Mouse (Mus musculus) cerebellum, adult 11-12 months (tissue): Measurements from ENCODE around the gene Heyl.
A peak's percentile ranks its signal among the peaks of the same experiment; 100 is the strongest.

Experiments
- DNase-seq: peaks from one replicate; pipeline ENCODE4 v3.0.0; 2022

Gene Heyl

DNA sequence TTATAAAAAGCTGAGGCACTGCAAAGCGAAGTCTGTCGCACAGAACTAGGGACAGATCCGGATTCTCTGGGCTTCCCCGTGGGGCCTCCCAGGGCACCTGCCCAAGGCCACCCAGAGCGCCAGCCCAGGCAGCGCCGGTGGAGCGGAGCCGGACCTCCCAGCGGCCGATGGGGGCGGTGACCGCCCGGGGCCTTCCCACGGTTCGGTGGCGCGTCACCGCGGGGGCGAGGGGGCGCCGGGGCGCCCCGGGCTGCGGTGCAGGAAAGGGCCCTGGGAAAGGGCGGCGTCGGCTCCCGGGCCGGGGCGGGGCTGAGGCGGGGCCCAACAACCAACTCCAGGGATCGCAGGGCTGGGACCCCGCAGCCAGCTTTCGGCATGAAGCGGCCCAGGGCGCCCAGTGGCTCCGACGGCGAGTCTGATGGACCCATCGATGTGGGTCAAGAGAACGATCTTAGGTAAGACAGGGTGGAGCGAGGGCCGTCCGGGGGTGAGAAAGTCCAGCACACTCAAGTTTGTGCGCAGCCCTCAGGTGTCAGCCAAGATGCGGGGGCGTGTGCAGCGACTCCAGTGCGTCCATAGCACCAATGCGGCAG lies at the start of gene Heyl:
Gene Heyl (plus strand): TSS at position 65 of the 593 bp plus-strand sequence.
- DNase-seq, result no peak

- DNase-seq, result no peak
Measured at GRCm38 (mm10) chr4:123184816-123185215, 48.5 kb upstream of the Heyl start.

DNA sequence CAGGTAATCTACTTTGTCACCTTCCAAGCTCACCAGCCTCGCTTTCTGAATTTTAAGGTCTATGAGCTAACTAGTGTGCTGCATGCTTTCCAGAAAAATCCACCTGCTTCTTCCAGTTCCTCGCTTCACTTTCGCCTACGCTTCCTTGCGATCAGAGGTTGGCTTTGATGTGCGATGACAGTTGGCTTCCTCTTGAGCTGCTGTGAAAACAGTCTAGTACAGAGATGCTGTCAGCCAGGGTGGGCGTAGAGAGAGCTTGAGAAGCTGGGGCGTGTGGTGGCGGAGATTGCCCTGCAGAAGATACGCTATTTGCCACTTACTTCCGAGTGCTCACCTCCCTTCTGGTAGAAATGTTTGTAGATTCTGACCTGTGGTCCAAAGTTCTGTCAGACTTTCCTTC lies 41.0 kb upstream of the Heyl start:
- DNase-seq, result no peak

- DNase-seq, result no peak
Measured at GRCm38 (mm10) chr4:123193791-123194190, 39.6 kb upstream of the Heyl start.

GRCm38 (mm10) chr4:123196695-123197094 lies 36.7 kb upstream of the Heyl start:
- DNase-seq, result no peak

DNA sequence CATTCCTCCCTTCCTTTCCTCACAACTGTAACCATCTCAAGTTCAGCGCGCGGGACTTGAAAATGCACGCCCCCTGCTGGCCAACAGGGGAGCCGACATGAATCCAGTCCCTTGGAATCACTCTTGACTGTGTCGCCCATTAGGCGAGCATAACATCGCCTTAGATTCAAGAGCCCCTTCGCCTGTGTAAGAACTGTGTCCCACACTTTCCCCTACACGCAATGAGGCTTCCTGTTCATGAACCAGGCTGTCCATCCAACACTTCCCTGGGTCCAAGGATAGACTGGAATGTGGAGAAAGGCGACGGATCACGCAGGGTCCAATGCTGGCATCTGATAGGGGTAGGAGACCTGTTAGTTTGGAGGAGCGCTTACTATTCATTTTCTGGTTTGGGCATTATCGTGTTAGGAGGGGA lies 32.6 kb upstream of the Heyl start:
- peak; percentile 75 for DNase-seq

- DNase-seq, result peak; percentile 76
Measured at GRCm38 (mm10) chr4:123201186-123202093, 31.9 kb upstream of the Heyl start, which contains the start of gene Nt5c1a. Gene Nt5c1a (plus strand): TSS chr4:123201504.

- DNase-seq, result no peak
Measured at GRCm38 (mm10) chr4:123202094-123202420, 31.3 kb upstream of the Heyl start.

GRCm38 (mm10) chr4:123207337-123207736 lies 26.0 kb upstream of the Heyl start:
- DNase-seq, result no peak

DNA sequence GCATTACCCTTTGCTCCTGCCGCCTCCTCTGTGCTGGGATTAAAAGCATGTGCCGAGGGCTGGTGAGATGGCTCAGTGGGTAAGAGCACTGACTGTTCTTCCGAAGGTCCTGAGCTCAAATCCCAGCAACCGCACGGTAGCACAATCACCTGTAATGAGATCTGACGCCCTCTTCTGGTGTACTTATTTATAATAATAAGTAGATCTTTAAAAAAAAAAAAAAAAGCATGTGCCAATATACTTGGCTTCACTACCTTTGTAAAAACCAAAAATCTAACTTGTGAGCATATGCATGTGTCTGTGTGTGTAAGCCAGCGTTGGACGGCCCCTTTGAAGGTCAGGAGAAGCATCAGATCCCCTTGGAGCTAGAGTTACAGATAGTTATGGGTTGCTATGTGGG lies 22.4 kb upstream of the Heyl start:
- DNase-seq, result no peak

- no peak for DNase-seq
Measured at GRCm38 (mm10) chr4:123211453-123211852, 21.9 kb upstream of the Heyl start.

- no peak for DNase-seq
Measured at GRCm38 (mm10) chr4:123212330-123212729, 21.0 kb upstream of the Heyl start.

DNA sequence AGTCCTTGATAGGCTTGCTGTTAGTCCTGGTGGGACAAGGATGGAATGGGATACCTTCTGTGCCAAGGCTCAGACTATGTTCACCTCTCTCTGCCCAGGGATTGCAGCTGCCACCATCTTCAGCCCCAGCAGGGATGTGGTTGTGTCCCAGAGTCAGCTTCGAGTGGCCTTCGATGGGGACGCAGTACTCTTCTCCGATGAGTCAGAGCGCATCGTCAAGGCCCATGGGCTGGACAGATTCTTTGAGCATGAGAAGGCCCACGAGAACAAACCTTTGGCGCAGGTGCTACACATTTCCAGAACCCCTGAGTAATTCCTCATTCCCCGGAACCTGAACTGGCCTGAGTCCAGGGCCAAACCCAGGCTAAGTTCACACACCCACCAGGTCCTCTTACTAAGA lies 19.4 kb upstream of the Heyl start:
- no peak for DNase-seq

DNA sequence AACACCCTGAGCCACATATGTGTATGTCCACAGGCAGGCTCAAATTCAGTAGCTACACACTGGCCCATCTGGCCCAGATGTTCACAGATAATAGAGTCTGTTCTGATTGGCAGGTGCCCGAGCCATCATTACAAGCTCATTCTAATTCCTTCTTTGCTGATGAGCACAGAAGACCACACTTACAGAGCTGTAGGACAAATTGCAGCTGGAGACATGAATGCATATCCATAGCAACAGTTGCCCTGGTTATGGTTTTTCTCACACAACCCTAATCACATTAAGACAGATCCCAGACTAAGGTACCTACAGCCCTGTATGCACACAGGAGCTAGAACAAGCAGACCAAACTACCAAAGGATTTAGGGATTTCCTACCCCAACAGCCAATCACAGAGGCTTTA lies 18.0 kb upstream of the Heyl start:
- DNase-seq, result no peak

DNA sequence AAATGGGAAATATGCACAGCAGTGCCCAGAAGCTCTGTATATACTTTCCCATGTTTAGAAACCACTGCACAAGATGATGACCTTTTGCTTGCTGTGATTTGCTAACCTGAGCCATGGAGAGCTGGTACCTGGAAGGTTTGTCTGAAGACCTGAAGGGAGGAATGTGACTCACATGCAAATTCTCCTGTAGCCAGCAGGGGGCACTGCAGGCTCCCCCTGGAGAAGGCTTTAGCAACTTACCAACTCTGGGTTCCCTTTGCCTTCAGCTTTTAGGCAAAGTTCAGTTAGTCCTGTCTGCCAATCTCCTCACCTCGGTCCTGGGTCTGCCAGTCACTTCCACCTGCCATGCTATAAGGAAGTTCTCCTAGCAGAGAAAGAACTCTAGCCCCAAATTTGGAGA lies 16.6 kb upstream of the Heyl start:
- peak; percentile 21 for DNase-seq

DNA sequence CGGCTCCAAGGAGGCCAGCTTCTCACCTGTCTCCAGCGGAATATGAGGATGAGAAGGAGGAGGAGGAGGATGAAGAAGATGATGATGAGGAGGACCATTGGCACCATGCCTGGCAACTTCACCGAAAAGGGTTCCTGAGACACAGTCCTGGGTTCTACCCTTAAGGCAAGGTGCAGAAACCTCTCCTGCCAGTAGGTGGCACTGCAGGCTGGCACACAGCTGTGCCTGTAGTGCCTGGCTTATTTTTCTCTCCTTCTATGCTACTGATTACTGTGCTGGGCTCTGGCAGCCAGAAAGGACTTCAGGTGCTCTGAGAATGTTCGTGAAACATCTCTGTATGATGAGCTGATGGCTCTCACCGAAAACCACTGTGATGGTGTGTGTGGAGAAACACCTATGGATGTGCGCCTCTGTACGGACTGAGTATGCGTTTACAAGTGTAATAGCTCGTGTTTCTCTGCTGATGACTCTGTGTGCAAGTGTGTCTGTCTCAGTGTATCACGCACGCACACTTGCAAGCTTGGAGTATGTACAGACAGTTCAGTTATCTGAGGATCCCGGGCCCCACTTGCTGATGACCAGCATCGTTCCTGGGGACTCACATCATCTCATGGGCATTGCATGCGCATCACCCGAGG lies 13.5 kb upstream of the Heyl start:
- DNase-seq, result peak; percentile 59

DNA sequence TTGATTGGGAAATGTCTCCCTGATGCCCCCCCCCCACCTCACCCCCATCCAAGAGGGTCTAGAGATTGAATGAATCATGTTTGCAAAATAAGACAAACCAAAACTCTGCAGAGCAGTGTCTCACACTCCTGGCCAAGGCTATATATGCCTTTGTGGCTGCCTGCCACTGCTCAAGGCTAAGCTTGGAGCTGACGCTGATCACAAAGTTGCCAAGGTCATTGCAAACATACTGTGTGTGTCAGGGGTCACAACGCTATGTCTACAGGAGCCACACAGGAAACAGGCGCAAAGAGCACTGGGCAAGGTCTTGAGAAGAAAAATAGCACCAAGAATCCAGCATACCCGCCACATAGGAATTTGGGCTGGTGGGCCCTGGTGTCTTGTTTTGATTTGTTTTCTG lies 12.7 kb upstream of the Heyl start:
- DNase-seq, result no peak

- no peak for DNase-seq
Measured at GRCm38 (mm10) chr4:123223309-123223708, 10.0 kb upstream of the Heyl start.

GRCm38 (mm10) chr4:123225718-123226403 lies 7.5 kb upstream of the Heyl start:
- DNase-seq, result no peak

DNA sequence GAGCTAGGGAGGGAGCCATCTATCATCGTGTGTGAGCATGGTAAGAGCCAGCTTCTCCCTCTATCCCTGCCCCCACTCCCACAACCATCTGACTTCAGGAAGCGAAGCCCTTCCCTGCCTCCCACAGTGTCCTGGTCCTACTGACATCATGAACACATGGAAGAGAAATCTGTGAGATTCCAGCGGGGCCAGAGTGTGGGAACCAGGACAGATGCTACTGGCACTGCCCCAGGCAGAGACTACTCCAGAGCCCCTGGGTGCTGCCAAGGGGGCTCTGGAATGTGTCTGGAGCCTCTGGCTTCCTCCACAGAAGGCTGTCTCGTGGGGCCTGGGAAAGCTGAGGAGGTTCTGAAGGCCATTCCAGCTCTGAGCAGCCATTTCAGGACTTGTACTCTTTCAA lies 5.6 kb upstream of the Heyl start:
- no peak for DNase-seq

- DNase-seq, result no peak
Measured at GRCm38 (mm10) chr4:123228270-123228669, 5.1 kb upstream of the Heyl start.

DNA sequence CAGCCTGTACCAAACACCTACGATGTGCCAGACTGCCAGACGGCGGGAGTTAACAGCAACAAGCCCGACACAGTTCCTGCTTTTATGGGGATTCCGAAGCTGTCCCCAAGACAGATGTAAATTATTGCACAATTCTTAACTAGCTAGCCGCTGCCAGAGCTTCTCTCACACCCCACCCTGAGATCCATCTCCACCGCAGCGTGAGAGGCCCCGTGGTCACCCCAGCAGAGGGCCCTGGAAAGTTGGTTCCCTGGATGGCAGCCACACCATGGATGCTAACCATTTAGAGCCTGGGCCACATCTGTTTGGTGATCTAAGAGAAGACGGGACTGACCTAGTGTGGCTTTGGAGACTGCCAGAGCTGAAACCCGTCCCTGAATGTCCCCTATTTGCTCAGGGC lies 4.2 kb upstream of the Heyl start:
- no peak for DNase-seq

DNA sequence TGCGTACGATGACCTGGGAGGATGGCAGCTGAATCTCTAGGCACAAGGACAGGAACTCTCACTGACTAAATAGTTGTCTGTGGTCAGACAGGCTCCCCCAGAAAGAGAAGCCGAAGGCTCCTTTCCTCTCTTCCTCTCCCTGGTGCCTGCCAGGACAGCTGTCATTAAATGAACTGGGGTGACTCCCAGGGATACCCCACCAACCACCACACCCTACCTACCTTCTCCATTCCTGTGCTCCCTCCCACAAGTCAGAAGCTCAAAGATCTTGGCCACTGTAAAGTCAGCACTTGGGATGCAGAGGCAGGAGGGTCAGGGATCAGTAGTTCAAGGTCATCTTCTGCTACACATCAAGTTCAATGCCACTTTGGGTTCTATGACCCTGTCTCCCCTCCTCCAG lies 515 bp upstream of the Heyl start:
- no peak for DNase-seq
